Mouse (Mus musculus) forebrain, embryonic 13.5 days (tissue): ENCODE data around the gene Fam189a1. TPM values are rescaled to one million over a fixed set of nuclear protein-coding genes. Genes with fewer than 3 reads are reported as not detected.

Source experiments
- ATAC-seq: fragments of 200-750 bp; cut with Nextera tagmentation; 2 replicates; pipeline ENCODE4 v1.8.0; 2017
- H3K27ac ChIP-seq: fragments of 300-500 bp; sonication (generic); 2 replicates; pipeline ENCODE4 v1.5.1; 2015; ENCODE audit warnings: inconsistent platforms, mild to moderate bottlenecking, moderate library complexity
- H3K27me3 ChIP-seq: fragments of 300-500 bp; sonication (generic); 2 replicates; pipeline ENCODE4 v1.6.1; 2015; ENCODE audit warnings: mild to moderate bottlenecking, inconsistent platforms
- H3K36me3 ChIP-seq: fragments of 300-500 bp; sonication (generic); 2 replicates; pipeline ENCODE4 v1.6.1; 2015; ENCODE audit warnings: mild to moderate bottlenecking, inconsistent platforms; ENCODE audit not compliant: poor library complexity, severe bottlenecking
- H3K4me1 ChIP-seq: fragments of 300-500 bp; sonication (generic); 2 replicates; pipeline ENCODE4 v1.6.1; 2015; ENCODE audit warnings: inconsistent platforms
- H3K4me2 ChIP-seq: fragments of 300-500 bp; sonication (generic); 2 replicates; pipeline ENCODE4 v1.6.1; 2015; ENCODE audit warnings: inconsistent platforms, mild to moderate bottlenecking, moderate library complexity
- H3K4me3 ChIP-seq: fragments of 300-500 bp; sonication (generic); 2 replicates; pipeline ENCODE4 v1.5.1; 2015; ENCODE audit warnings: mild to moderate bottlenecking, inconsistent platforms
- H3K9ac ChIP-seq: fragments of 300-500 bp; sonication (generic); 2 replicates; pipeline ENCODE4 v1.6.1; 2015; ENCODE audit warnings: mild to moderate bottlenecking, inconsistent platforms
- H3K9me3 ChIP-seq: fragments of 300-500 bp; sonication (generic); replicated peaks from 2 replicates; pipeline ENCODE4 v1.6.1; 2016; ENCODE audit warnings: inconsistent platforms
- WGBS: fragments of 180-500 bp; shearing (Covaris S2); methylation state at CpG from one replicate; pipeline ENCODE4 v1.1.7; 2015; 5-methylcytosine and 5-hydroxymethylcytosine counted together
- polyA plus RNA-seq: library from polyadenylated mRNA; unstranded; fragments of >200 nt; fragmentation: Nextera tagmentation; extraction: Ambion mirVana; gene quantifications from 2 replicates; pipeline ENCODE4 v1.2.1, GENCODE M21; 2015

Gene Fam189a1
- polyA plus RNA-seq, 1 experiment from 2014 or later: 3.0 TPM

GRCm38 (mm10) chr7:65144881-65145280 is 11.5 kb downstream of the Fam189a1 start:
- 32% methylated on average over 6 of the region's 6 CpGs for WGBS
- Histone ChIP-seq H3K36me3 (no peaks in the 10 kb centered on the region), H3K9ac (no peak overlapping the region), H3K27me3 (no peaks in the 10 kb centered on the region), H3K4me2 (no peak overlapping the region), H3K4me1 (0 out of 2 replicates have a peak, but pooled peaks cover 3% of the 10 kb centered on the region), H3K9me3 (no peaks in the 10 kb centered on the region), H3K4me3 (no peak overlapping the region), H3K27ac (no peak overlapping the region)
- no peak for ATAC-seq

GRCm38 (mm10) chr7:65141907-65142698 is 14.3 kb downstream of the Fam189a1 start:
- no peaks in the 10 kb centered on the region for H3K27me3 ChIP-seq
- no peak overlapping the region for H3K9ac ChIP-seq
- H3K4me1 ChIP-seq: 0 out of 2 replicates have a peak, but pooled peaks cover 3% of the 10 kb centered on the region
- H3K27ac ChIP-seq: no peak overlapping the region
- H3K4me2 ChIP-seq: no peak overlapping the region
- WGBS: 72% methylated on average over 6 of the region's 6 CpGs
- no peaks in the 10 kb centered on the region for H3K36me3 ChIP-seq
- no peak overlapping the region for H3K4me3 ChIP-seq
- no peak for ATAC-seq
- H3K9me3 ChIP-seq: no peaks in the 10 kb centered on the region

GRCm38 (mm10) chr7:65140832-65141231 is 15.5 kb downstream of the Fam189a1 start:
- WGBS: 85% methylated on average over 5 of the region's 5 CpGs
- H3K27ac ChIP-seq: no peak overlapping the region

GRCm38 (mm10) chr7:65140099-65140498 is 16.3 kb downstream of the Fam189a1 start:
- 0 out of 2 replicates have a peak, but pooled peaks cover 3% of the 10 kb centered on the region for H3K4me1 ChIP-seq
- H3K9me3 ChIP-seq: no peaks in the 10 kb centered on the region

More at GRCm38 (mm10) chr7:65140832-65141231, 15.5 kb downstream of the Fam189a1 start:
- Histone ChIP-seq H3K36me3 (no peaks in the 10 kb centered on the region), H3K9ac (no peak overlapping the region), H3K27me3 (no peaks in the 10 kb centered on the region), H3K4me2 (no peak overlapping the region), H3K9me3 (no peaks in the 10 kb centered on the region), H3K4me1 (0 out of 2 replicates have a peak, but pooled peaks cover 3% of the 10 kb centered on the region), H3K4me3 (no peak overlapping the region)
- ATAC-seq: no peak

GRCm38 (mm10) chr7:65123766-65124165 is 32.6 kb downstream of the Fam189a1 start:
- Histone ChIP-seq H3K4me1 (no peaks in the 10 kb centered on the region), H3K27ac (no peak overlapping the region), H3K4me2 (no peak overlapping the region), H3K9me3 (no peaks in the 10 kb centered on the region), H3K27me3 (no peaks in the 10 kb centered on the region), H3K36me3 (no peaks in the 10 kb centered on the region), H3K4me3 (no peak overlapping the region), H3K9ac (no peak overlapping the region)
- WGBS: 81% methylated on average over 3 of the region's 3 CpGs
- no peak for ATAC-seq

More at GRCm38 (mm10) chr7:65140099-65140498, 16.3 kb downstream of the Fam189a1 start:
- no peak overlapping the region for H3K27ac ChIP-seq
- H3K36me3 ChIP-seq: no peaks in the 10 kb centered on the region
- H3K27me3 ChIP-seq: no peaks in the 10 kb centered on the region
- no peak overlapping the region for H3K4me3 ChIP-seq
- 89% methylated on average over 5 of the region's 5 CpGs for WGBS
- H3K9ac ChIP-seq: no peak overlapping the region
- H3K4me2 ChIP-seq: no peak overlapping the region
- no peak for ATAC-seq

- Histone ChIP-seq H3K9ac (no peak overlapping the region), H3K27me3 (no peaks in the 10 kb centered on the region), H3K9me3 (no peaks in the 10 kb centered on the region), H3K36me3 (no peaks in the 10 kb centered on the region), H3K4me1 (no peaks in the 10 kb centered on the region), H3K4me3 (no peak overlapping the region), H3K4me2 (no peak overlapping the region), H3K27ac (no peak overlapping the region)
- ATAC-seq: no peak
- 89% methylated on average over 7 of the region's 7 CpGs for WGBS
Measured at GRCm38 (mm10) chr7:65116903-65117302, 39.5 kb downstream of the Fam189a1 start.

GRCm38 (mm10) chr7:65115366-65115765 is 41.0 kb downstream of the Fam189a1 start:
- Histone ChIP-seq H3K4me3 (no peak overlapping the region), H3K9ac (no peak overlapping the region), H3K36me3 (no peaks in the 10 kb centered on the region), H3K27me3 (no peaks in the 10 kb centered on the region), H3K4me1 (no peaks in the 10 kb centered on the region), H3K9me3 (no peaks in the 10 kb centered on the region), H3K27ac (no peak overlapping the region), H3K4me2 (no peak overlapping the region)
- 76% methylated on average over 3 of the region's 3 CpGs for WGBS
- ATAC-seq: no peak

- Histone ChIP-seq H3K36me3 (no peaks in the 10 kb centered on the region), H3K4me2 (no peak overlapping the region), H3K27ac (no peak overlapping the region), H3K4me1 (no peaks in the 10 kb centered on the region), H3K9ac (no peak overlapping the region), H3K27me3 (no peaks in the 10 kb centered on the region), H3K4me3 (no peak overlapping the region), H3K9me3 (no peaks in the 10 kb centered on the region)
- ATAC-seq: no peak
- 92% methylated on average over 9 of the region's 9 CpGs for WGBS
Measured at GRCm38 (mm10) chr7:65111664-65112063, 44.7 kb downstream of the Fam189a1 start.

GRCm38 (mm10) chr7:65105566-65105965 is 50.8 kb downstream of the Fam189a1 start:
- Histone ChIP-seq H3K27ac (no peak overlapping the region), H3K4me3 (no peak overlapping the region), H3K9ac (no peak overlapping the region), H3K27me3 (no peaks in the 10 kb centered on the region), H3K4me1 (no peaks in the 10 kb centered on the region), H3K36me3 (no peaks in the 10 kb centered on the region), H3K4me2 (no peak overlapping the region), H3K9me3 (no peaks in the 10 kb centered on the region)
- no peak for ATAC-seq
- 88% methylated on average over 3 of the region's 3 CpGs for WGBS

GRCm38 (mm10) chr7:65105097-65105467 is 51.3 kb downstream of the Fam189a1 start:
- no peak overlapping the region for H3K4me3 ChIP-seq
- H3K27ac ChIP-seq: no peak overlapping the region
- no peaks in the 10 kb centered on the region for H3K27me3 ChIP-seq
- no peak overlapping the region for H3K9ac ChIP-seq
- H3K36me3 ChIP-seq: no peaks in the 10 kb centered on the region
- no peaks in the 10 kb centered on the region for H3K4me1 ChIP-seq
- no peak overlapping the region for H3K4me2 ChIP-seq
- 86% methylated on average over 4 of the region's 4 CpGs for WGBS
- H3K9me3 ChIP-seq: no peaks in the 10 kb centered on the region
- ATAC-seq: peak; percentile 59; the same call in 1 of the 2 replicates

- Histone ChIP-seq H3K27ac (no peak overlapping the region), H3K36me3 (no peaks in the 10 kb centered on the region), H3K4me1 (no peaks in the 10 kb centered on the region), H3K4me3 (no peak overlapping the region), H3K27me3 (no peaks in the 10 kb centered on the region), H3K4me2 (no peak overlapping the region), H3K9me3 (no peaks in the 10 kb centered on the region), H3K9ac (no peak overlapping the region)
- ATAC-seq: peak; percentile 24; the same call in 1 of the 2 replicates
- 86% methylated on average over 17 of the region's 17 CpGs for WGBS
Measured at GRCm38 (mm10) chr7:65104207-65105096, 51.9 kb downstream of the Fam189a1 start.

GRCm38 (mm10) chr7:65101661-65102060 is 54.7 kb downstream of the Fam189a1 start:
- H3K27me3 ChIP-seq: no peaks in the 10 kb centered on the region
- no peaks in the 10 kb centered on the region for H3K9me3 ChIP-seq
- no peak overlapping the region for H3K4me3 ChIP-seq
- 91% methylated on average over 2 of the region's 2 CpGs for WGBS
- H3K9ac ChIP-seq: no peak overlapping the region
- H3K4me2 ChIP-seq: no peak overlapping the region
- no peak overlapping the region for H3K27ac ChIP-seq
- no peaks in the 10 kb centered on the region for H3K36me3 ChIP-seq
- ATAC-seq: no peak
- H3K4me1 ChIP-seq: no peaks in the 10 kb centered on the region
